Mouse (Mus musculus): ENCODE measurements at regions not wholly inside any gene's neighbourhood (a gene's known extent, or its start where the extent isn't known, plus 50 kb on each side); places are given as distances from the start of the nearest gene placed in this dataset.

GRCm38 (mm10) chr1:76513490-76513889 is 967.4 kb downstream of the Slc4a3 start:
- no peak for TF ChIP-seq CTCF (IDR thresholded peaks at IDR 0.05; ENCODE audit: low read depth)
- no peak for TF ChIP-seq EP300 (IDR thresholded peaks at IDR 0.05; ENCODE audit: low read depth)

Measured in heart, postnatal 0 days (tissue).